Mouse (Mus musculus): ENCODE measurements around the gene Slco3a1.

Slco3a1 gene

GRCm38 (mm10) chr7:74529183-74529757 is 25.3 kb downstream of the Slco3a1 start:
- in situ Hi-C loops (cut with MboI; ENCODE audit: unreplicated experiment in 2 of 2), result no loop called here

GRCm38 (mm10) chr7:74528182-74528581 is 26.4 kb downstream of the Slco3a1 start:
- in situ Hi-C loops (cut with MboI; ENCODE audit: unreplicated experiment in 2 of 2), result no loop called here

GRCm38 (mm10) chr7:74527689-74528088 is 26.9 kb downstream of the Slco3a1 start:
- in situ Hi-C loops (cut with MboI; ENCODE audit: unreplicated experiment in 2 of 2), result no loop called here

- in situ Hi-C loops (cut with MboI; ENCODE audit: unreplicated experiment in 2 of 2), result no loop called here
These were observed 28.6 kb downstream of the Slco3a1 start for GRCm38 (mm10) chr7:74526030-74526429.

- in situ Hi-C loops (cut with MboI; ENCODE audit: unreplicated experiment in 2 of 2), result no loop called here
These were observed 29.0 kb downstream of the Slco3a1 start for GRCm38 (mm10) chr7:74525586-74525985.

GRCm38 (mm10) chr7:74524188-74524971 is 30.2 kb downstream of the Slco3a1 start:
- in situ Hi-C loops (cut with MboI; ENCODE audit: unreplicated experiment in 2 of 2), result no loop called here

- in situ Hi-C loops (cut with MboI; ENCODE audit: unreplicated experiment in 2 of 2), result no loop called here
These were observed 31.5 kb downstream of the Slco3a1 start for GRCm38 (mm10) chr7:74523086-74523485.

- in situ Hi-C loops (cut with MboI; ENCODE audit: unreplicated experiment in 2 of 2), result no loop called here
These were observed 32.3 kb downstream of the Slco3a1 start for GRCm38 (mm10) chr7:74522260-74522659.

- in situ Hi-C loops (cut with MboI; ENCODE audit: unreplicated experiment in 2 of 2), result no loop called here
These were observed 35.2 kb downstream of the Slco3a1 start for GRCm38 (mm10) chr7:74519386-74519785.

GRCm38 (mm10) chr7:74518776-74519175 is 35.8 kb downstream of the Slco3a1 start:
- in situ Hi-C loops (cut with MboI; ENCODE audit: unreplicated experiment in 2 of 2), result no loop called here

GRCm38 (mm10) chr7:74518255-74518654 is 36.3 kb downstream of the Slco3a1 start:
- in situ Hi-C loops (cut with MboI; ENCODE audit: unreplicated experiment in 2 of 2), result no loop called here

GRCm38 (mm10) chr7:74510676-74511075 is 43.9 kb downstream of the Slco3a1 start:
- in situ Hi-C loops (cut with MboI; ENCODE audit: unreplicated experiment in 2 of 2), result no loop called here

GRCm38 (mm10) chr7:74508205-74508604 is 46.4 kb downstream of the Slco3a1 start:
- in situ Hi-C loops (cut with MboI; ENCODE audit: unreplicated experiment in 2 of 2), result no loop called here

GRCm38 (mm10) chr7:74506856-74507255 is 47.7 kb downstream of the Slco3a1 start:
- in situ Hi-C loops (cut with MboI; ENCODE audit: unreplicated experiment in 2 of 2), result no loop called here

- in situ Hi-C loops (cut with MboI; ENCODE audit: unreplicated experiment in 2 of 2), result no loop called here
These were observed 48.9 kb downstream of the Slco3a1 start for GRCm38 (mm10) chr7:74505635-74506034.

- in situ Hi-C loops (cut with MboI; ENCODE audit: unreplicated experiment in 2 of 2), result no loop called here
These were observed 53.4 kb downstream of the Slco3a1 start for GRCm38 (mm10) chr7:74501187-74501586.

- in situ Hi-C loops (cut with MboI; ENCODE audit: unreplicated experiment in 2 of 2), result no loop called here
These were observed 55.1 kb downstream of the Slco3a1 start for GRCm38 (mm10) chr7:74499470-74499869.

GRCm38 (mm10) chr7:74498266-74498980 is 56.2 kb downstream of the Slco3a1 start:
- in situ Hi-C loops (cut with MboI; ENCODE audit: unreplicated experiment in 2 of 2), result no loop called here

GRCm38 (mm10) chr7:74497203-74497602 is 57.4 kb downstream of the Slco3a1 start:
- in situ Hi-C loops (cut with MboI; ENCODE audit: unreplicated experiment in 2 of 2), result no loop called here

- in situ Hi-C loops (cut with MboI; ENCODE audit: unreplicated experiment in 2 of 2), result no loop called here
These were observed 59.1 kb downstream of the Slco3a1 start for GRCm38 (mm10) chr7:74495451-74495850.

GRCm38 (mm10) chr7:74493775-74494174 is 60.8 kb downstream of the Slco3a1 start:
- in situ Hi-C loops (cut with MboI; ENCODE audit: unreplicated experiment in 2 of 2), result no loop called here
